Mouse (Mus musculus) cerebellum, postnatal 36 days (tissue): ENCODE measurements around the gene Frmd4a.
"Not testable (repeated sequence)": the region's sequence is repeated elsewhere in the genome, so short reads cannot be mapped to it uniquely, and the experiment has no call there.

Experiments
- DNase-seq, 2 experiments: peaks; one replicate each; pipeline ENCODE4 v3.0.0; 2021 to 2022; ENCODE audit warnings: mixed read lengths in 2 of 2

The Frmd4a gene

DNA sequence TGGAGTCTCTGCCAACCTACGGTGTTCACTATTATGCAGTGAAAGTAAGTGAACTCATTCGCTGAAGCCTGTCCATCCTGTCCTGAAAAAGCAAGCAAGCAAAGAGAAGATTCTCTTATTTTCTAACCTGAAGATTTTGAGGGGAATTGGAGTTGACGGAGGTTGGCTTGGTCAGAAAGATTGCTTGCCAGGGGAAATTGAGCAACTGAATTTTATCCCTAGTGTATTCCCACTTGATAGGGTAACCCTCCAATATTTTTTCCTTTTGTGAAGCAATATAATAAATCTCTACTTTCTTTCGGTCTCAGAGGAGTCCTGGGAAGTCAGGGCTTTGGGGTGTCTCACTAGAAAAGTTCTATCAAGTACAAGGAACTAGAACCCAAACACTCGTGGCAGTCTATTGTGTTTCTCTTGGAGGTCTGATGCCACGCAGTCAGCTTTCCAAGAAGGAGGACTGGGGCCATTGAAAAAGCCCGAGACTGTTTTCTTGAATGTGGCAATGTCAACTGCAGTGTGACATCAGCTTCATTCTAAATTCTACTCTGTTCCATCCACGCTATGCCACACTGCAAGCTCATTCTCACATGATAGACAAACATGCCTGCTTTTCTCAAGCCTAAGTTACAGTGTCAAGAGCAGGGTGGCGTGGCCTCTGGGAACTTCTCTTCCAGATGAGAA lies 517.8 kb downstream of the Frmd4a start:
- DNase-seq = no peak

DNA sequence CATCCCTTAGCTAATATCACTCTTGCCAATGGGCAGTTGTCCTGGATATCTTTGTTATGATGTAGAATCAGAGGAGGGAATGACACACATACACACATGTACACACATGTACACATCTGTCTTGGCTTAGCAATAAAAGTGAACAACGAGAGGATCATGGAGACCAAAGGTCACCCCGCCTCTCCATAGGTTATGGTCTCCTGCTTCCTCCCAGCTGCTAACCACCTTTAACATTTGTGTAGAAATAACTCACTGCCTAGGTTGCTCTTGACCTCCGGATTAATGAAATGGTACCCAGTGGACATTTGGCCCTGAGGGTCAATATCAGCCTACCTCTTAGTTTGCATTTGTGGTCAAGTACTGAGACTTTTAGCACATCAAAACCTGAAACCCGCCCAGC lies 523.8 kb downstream of the Frmd4a start:
- no peak for DNase-seq

DNA sequence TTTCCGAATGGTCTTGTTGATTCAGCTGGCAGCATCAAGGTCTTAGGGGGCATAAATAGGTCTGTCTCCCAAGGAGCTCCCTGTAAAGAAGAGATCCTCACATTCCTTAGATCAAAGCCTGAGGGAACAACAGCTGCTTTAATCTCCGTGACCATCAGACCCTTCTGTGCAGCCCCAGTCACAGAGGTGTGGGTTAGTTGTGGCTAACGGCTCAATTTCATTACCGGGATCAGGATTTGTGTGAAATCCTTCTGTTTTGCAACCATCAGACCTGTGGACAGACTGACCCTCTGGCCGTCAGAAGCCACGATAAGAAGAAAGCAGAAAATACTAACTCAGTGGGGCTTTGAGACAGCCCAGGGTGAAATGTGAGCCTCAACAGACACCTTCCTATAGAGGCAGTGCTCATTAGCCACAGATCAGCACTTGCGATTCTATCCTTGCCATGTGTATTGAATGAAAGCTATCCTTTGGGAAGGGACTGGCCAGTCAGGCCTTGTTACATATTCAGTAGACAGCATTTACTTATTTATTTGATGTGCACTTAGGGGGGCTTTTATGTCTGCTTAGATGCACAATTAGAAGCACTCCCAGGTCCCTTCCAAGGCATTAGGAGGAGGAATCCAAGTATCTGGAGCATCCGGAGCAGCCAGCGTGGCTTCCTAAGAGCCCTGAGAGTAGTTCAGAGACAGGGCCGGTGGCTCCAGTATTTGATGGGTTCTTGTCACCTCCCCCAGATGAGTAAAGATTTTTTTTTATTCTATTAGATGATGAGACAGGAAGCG lies 524.5 kb downstream of the Frmd4a start:
- no peak for DNase-seq

DNA sequence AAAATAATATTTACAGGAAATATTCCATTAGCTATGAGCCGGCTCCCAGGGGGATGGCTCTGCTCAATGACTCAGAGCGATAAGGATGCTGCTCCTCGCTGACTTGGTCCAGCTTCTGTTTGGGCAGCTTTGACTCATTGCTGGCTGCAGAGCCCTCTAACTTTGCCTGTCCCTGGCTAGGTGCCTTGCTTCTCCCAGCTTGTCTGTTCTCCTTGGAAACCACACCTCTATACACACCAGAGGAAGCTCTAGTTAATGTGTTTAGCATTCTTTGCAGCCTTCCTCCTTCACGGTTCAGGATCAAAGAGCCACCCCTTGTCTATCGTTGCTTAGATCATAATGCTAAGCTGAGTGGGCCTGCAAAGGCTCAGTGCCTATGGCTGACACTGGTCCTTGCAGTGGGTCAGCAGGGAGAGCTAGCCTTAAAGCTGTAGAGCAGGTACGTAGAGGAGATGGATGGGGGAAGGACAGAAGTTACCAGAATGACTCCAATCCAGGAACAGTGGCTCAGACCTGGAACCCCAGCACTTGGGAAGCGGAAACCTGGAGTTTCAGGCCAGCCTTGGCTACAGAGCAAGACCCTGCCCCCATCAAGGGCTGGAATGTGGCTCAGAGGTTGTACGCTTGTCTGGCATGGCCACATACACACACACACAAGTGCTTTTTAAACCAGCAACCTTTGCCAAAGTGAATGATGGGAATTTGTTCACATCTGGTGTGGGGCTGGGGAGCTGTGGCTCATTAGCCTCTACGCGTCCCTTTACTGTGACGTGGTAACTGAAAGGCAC lies 525.3 kb downstream of the Frmd4a start:
- DNase-seq = no peak

DNA sequence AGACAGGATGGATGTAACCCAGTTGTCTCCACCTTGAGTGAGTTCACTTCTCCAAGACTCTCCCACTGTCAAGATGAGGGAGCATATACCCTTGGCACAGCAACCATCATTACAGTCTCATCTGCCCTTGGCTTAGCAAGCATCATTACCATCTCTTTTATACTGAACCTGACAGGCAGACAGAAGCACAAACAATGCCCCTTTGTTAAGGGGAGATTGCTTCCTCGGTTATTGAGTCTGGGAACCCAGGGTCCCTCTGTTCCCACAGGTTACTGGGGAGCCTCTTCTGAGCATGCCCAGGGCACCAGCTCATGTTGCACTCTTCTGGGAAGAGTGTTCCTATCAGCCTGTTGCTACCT lies 525.9 kb downstream of the Frmd4a start:
- no peak for DNase-seq

DNA sequence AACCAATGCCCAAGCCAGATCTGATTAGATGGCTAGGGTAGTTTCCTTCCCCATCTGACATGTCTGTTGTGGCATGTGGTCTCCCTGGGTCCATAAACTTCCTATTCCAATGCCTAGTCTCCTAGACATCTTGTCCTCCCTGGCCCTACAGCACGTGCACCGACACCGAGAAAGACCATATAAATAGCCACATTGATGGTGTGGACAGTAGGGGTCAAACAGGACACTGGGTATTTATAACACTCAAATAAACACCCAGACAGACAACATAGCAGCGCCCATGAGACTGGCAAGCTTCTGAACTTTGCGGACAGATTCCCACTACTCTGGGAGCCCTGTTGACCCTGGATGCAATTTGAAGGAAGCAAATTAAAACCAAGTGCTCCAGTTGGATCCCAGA lies 526.8 kb downstream of the Frmd4a start:
- DNase-seq = no peak

DNA sequence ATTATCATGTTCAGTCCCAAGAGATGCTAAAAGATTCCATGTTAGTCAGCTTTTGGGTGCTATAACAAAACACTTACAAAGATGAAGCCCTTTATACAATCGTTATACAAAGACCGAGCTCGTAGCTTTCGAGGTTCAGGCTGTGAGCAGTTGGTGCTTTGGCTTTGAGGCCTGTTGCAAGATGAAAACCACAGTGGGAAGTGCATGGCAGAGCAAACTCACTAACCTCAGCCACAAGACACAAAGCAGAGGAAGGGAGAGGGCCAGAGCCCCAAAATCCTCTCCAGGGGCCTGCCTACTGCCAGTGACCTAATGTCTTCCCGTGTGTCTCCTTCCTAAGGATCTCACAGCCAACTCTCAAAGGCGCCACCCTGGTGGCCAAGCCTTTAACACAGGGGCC lies 527.7 kb downstream of the Frmd4a start:
- no peak for DNase-seq

DNA sequence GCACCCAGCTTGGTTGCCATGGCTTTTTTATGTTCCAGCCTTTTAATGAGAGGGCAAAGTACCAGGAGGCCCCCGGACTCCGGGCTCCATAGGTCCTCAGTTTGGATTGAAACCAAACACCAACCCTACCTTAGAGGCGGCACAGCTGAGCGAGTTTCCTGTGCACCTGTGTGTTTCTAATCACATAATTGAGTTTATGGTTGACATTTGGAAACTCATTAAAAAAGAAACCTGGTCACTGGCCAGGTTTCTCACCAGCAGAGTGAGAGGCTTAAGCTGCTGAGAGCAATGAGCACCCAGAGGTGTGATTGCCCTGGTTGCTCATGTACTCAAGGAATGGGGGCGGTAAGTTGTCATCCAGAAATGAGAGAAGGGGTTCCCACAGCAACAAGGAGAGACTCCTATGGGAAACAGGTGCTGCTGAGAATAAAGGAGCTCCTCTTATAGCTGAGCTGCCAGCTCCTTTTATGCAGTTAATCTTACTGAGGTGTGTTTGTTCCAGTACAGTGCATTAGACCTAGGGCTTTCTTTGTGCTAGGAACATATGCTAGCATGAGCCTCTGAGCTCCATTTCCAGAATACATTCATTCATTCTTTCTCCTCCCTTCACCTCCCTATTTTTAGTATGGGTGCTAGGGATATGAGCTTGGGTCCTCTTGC lies 529.6 kb downstream of the Frmd4a start:
- DNase-seq = no peak

DNA sequence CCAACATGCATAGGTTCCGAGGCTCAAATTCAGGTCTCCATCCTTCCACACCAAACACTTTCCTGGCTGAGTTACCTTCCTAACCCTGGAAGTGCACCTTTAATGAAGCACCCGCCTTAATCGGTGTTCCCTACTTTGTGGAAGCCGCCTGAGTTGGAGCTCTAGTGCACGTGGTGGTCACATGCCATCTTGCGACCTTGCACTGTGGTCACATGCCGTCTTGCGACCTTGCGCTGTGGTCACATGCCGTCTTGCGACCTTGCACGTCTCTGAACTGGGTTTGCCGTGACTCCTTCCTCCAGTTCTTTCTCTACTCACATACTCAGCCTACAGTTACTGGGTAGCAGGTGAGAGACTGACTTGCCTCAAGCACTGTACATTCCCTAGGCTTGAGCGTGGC lies 531.8 kb downstream of the Frmd4a start:
- DNase-seq = no peak

DNA sequence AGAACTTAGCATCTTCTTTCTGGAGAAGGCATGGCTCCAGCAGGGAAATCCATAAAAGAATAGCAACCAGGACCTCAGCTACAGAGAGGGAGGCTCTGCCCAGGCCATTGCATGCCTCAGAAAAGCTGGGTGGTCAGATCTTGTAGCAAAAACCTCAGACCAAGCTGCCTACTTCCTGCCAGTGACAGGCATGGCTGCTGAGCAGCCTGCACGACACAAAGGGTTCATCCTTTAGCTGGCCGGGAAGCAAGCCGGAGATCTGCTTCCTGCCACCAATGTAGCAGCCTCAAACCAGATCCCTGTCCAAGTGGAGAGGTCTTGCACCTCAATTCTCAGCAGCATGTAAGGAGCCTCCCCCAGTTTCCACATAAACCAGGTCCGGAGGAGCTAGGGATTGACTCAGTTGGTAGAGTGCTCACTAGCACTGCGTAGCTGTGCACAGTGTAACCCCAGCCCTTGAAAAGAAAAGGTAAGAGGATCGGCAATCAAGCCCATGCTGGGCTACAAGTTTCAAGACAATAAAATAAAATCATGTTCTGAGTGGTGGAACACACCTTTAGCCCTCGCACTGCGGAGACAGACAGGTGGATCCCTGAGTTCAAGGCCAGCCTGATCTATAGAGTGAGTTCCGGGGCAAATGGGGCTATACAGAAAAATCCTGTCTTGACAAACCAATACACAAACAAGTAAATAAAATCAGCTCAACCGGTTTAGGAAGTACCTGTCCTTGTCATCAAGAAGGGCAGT lies 532.7 kb downstream of the Frmd4a start:
- no peak for DNase-seq

DNA sequence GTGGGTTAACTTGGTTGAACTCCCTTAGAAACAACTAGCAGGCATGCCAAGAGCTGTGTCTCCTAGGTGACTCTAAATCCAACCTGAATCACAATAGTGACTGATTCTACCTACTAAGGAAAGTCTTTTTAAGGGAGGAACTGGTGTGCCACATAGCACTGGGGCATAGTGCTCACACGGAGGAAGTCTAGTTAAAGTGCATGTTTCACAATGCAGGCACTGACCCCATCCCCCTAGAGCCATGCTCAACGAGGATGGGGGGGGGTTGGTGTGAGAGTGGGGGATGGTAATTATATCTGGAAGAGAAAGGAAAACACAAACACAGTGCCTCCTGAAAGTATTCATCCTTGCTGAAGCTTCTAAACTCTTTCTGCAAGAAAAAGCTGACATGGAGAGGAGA lies 533.9 kb downstream of the Frmd4a start:
- no peak for DNase-seq

DNA sequence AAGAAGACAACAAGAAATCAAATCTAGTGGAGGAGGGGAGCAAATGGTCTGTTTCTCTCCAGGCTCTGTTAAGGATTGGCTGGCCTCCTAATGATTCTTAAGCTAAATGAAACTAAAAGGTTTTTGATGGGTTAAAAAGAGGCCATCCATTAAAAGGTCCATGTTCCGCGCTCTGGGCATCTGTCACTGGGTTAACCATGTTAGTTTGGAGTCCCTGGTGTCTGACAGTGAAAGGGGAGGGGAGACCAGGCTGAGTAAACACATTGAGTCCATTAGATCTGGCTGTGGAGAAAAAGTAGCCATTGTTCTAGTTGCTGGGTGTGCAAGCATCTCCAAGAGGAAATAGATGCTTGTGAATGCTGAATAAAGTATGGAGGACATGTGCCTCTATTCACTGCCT lies 534.3 kb downstream of the Frmd4a start:
- DNase-seq = no peak

DNA sequence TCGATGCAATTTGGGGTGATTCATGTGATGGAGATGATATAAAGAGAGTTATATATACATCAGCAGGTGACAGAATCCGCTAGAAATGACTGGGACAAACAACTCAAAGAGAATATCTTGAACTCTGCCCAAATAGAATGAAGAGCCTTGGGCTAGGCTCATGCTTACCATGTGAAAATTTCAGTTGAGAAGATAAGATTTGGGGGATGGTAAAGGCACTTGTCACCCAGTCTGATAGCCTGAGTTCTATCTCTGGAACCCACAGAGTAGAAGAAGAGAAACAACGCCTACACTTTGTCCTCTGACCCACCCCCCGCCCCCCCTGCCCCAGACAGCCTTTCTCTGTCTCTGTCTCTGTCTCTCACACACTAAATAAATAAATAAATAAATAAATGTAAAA lies 535.0 kb downstream of the Frmd4a start:
- DNase-seq = no peak

DNA sequence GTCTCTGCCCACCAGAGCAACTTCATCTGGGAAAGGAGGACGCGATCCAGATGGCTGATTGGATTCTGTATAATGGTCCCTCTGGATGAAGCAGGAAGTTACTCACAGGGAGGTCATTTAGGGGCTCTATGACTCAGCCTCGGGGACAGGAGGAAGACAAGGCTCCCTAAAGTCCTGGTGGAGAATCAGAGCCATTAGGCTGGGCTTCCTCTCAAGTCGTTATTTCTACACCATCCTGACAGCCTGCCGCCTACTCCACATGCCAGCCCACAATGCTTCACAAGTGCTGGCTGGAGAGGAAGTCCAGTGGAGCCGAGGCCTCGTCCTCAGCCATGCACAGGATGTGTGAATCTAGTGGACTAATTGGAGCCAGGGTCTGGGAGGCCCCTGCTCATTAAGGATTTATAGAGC lies 537.7 kb downstream of the Frmd4a start:
- no peak for DNase-seq

DNA sequence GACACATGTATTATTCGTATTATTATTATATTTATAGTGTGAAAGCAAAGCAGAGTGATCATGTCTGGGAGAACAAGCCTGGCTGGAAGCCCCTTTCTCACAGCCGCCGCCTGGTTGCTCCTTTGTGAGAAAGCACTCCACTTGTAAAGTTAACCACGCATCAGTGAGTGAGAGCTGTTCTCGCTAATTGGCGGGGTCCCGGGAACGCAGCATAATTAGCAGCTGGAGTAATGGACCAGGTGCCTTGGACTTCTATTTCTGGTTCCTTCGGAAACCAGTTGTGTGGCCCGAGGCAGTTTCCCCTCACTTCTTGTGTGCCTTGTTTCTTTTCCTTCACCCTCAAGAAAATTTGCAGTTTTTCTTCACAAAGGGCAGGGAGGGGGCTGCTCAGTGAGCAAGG lies 538.7 kb downstream of the Frmd4a start:
- DNase-seq = no peak

DNA sequence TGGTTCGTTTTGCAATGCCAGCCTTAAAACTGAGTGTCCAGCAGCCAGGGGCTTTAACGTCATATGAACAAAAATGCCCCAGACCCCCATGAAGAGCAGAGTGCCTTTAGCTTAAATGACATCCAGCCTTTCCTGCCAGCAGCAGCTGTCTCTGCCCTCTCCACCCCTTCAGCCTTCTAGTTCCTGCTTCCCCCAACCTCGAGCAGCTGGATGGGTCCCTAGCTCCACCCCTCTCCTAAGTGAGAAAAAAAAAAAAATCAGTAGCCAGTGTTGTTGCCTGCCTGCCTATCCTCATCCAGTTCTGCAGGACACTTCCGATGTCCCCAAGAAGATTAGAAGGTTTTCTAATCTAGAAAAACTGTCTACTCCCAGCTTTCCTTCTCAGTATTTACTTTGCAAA lies 539.5 kb downstream of the Frmd4a start:
- no peak for DNase-seq

DNA sequence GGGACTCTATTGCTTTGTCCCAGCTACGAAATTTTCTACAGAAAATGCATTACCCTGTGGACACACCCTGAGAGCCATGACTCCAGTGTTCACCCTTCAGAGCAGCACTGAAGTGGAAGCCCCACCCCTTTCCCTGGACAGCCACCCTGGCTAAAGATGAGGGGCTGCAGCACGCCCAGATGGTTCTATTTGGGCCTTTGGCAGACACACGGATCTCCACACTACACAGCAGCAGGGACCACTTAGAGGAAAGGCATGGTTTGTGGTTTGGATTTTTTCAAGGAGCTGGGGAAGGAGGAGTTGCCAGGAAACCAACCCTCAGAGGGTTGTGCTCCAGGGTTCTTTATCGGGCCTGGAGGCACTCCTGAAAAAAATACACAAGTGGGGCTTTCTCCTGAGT lies 539.9 kb downstream of the Frmd4a start:
- no peak for DNase-seq

DNA sequence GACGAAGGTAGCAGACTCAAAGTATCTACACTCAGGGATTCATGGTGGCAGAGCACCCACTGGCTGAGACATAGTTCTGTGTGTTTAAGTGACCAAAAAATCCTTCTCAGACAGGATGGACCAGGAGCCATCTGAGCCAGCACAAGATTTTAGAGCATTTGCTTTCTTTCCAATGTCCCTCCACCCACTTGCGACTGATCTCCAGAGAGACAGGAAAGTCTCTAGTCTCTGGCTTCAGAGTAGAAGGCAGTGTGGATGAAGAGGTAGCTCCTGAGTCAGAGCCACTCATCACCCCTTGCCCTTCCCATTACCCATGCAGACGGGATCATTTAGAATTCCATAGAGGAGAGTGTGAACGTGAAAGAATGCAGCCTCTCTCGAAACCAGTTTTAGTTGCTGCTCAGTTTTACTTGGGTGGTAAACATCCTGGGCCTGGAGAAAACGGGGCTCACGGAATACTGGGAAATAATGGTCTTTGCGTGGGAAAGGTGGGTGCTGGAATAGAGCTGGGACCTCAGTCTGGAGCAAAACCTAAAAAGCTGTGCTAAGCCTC lies 541.2 kb downstream of the Frmd4a start:
- peak in 1 of 2 experiments; percentile 11 for DNase-seq

DNA sequence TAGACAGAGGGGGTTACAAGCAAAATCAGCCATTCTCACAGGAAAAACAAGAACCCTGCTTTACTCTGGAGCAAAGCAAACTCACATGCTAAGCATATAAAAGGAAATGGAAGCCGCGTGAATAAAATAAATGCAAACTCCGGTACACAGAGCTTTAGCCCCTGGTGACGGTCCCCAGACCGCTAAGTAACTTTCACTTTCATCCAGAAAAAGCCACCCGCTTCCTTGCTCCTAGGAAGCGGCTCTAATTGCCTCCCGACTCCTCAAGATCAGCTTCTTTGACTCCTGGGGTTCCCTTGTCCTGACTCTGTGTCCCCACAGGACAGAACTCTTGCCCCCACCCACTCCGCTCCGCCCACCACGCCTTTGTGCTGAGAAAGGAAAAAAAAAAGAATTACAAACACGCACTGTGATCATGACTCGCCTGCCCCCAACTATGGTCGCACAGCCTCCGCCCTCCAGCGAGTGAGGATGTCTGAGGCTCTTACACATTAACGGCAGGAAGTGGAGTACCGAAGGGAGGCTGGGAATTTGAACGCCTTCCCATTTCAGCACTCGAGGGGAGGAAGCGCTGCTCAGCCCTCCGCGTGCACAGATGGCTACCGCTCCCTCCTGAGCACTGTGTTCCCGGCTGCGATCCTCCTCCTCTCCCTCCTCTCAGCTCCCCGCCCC lies 541.8 kb downstream of the Frmd4a start:
- DNase-seq = peak; percentile 73 to 74

DNA sequence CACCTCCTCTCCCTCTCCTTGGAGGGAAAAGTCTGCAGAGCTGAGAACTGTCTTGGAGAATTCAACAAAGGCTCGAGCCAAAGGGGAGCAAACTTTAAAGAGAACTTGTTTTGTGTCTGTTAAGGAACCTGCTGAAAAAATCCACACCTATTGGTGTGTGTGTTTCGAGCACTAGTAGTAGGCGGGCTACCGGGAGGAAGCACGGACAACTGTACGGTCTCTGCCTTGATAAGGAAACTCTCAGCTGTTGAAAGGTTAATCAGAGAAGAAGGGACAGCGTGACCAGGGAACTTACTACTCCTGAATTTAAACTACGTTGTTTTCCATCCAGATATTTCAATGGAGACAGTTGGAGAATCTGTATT lies 542.3 kb downstream of the Frmd4a start:
- no peak for DNase-seq

DNA sequence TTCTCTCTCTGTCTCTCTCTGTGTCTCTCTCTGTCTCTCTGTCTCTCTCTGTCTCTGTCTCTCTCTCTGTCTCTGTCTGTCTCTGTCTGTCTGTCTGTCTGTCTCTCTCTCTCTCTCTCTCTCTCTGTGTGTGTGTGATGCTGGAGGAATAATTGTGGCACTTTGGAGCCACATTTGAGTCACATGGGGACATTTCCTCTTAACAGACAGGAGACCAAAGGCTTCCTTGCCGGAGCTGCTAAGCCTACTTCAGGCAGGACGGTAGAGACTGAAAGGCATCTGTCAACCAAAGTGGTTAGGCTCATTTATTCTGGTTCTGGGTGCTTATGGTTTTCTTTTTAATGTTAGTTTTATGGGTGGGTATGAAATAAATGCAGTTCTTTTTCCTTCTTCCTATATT lies 543.0 kb downstream of the Frmd4a start:
- DNase-seq = not testable (repeated sequence)

DNA sequence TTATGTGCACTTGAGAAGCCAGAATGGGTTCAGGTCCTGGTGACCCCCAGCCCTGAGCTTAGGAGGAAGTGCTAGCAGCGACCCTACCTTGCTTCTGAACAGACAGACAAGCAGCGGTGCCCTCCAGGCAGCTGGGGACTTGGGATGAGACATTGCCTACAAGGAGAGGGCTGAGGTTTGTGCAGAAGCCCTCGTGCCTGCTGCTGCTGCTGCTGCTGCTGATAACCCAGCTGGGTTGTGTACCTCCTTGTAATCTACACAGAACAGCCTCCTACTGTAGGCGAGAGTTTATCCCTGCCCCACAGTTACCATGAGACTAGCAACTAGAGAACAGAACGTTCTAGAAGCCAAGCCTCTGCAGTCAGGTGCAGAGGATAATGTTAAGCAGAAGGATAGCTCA lies 543.7 kb downstream of the Frmd4a start:
- peak in 1 of 2 experiments; percentile 12 for DNase-seq
